Mouse (Mus musculus): Measurements from ENCODE around the gene Krcc1.
"Not testable (repeated sequence)": the region's sequence is repeated elsewhere in the genome, so short reads cannot be mapped to it uniquely, and the experiment has no call there.

Gene Krcc1

GRCm38 (mm10) chr6:71330486-71330885 is 59.0 kb downstream of the Krcc1 start:
- DNase-seq (ENCODE audit: extremely low spot score, low read depth, low spot score) = no peak

- not testable (repeated sequence) for DNase-seq (ENCODE audit: extremely low spot score, low read depth, low spot score)
Observed at GRCm38 (mm10) chr6:71331491-71331890, 60.0 kb downstream of the Krcc1 start.

- no peak for DNase-seq (ENCODE audit: extremely low spot score, low read depth, low spot score)
Observed at GRCm38 (mm10) chr6:71332236-71332965, 60.9 kb downstream of the Krcc1 start.

GRCm38 (mm10) chr6:71333031-71333430 is 61.6 kb downstream of the Krcc1 start:
- DNase-seq (ENCODE audit: extremely low spot score, low read depth, low spot score) = no peak

GRCm38 (mm10) chr6:71333578-71334273 is 62.2 kb downstream of the Krcc1 start:
- no peak for DNase-seq (ENCODE audit: extremely low spot score, low read depth, low spot score)

Data from hindlimb bud, embryonic 11.5 days (tissue).